Mouse (Mus musculus): ENCODE data around the gene Prkd2.

- no peak for TF ChIP-seq CTCF (IDR thresholded peaks at IDR 0.05; ENCODE audit: borderline replicate concordance, control insufficient read depth, extremely low read depth, insufficient read depth, low read length, poor library complexity)
- no peak; the same call in 1 of the 2 replicates for TF ChIP-seq POLR2A (IDR thresholded peaks at IDR 0.05; ENCODE audit: control insufficient read depth, extremely low read depth, insufficient read depth, low read length, poor library complexity)
These were observed 841 bp upstream of the Prkd2 start for GRCm38 (mm10) chr7:16841561-16842560.
